Mouse (Mus musculus) MEL (cell line): ENCODE results near the gene Ihh.

ENCODE experiments used
- BHLHE40 ChIP-seq: IDR thresholded peaks from 2 replicates; pipeline ENCODE4 v1.6.1; 2012; ENCODE audit warnings: low read depth, mild to moderate bottlenecking, inconsistent platforms, low read length, improper control_type of control experiment, borderline replicate concordance
- CTCF ChIP-seq, 3 experiments: IDR thresholded peaks in 2 of 3; conservative IDR thresholded peaks in 1 of 3; 2 replicates each; pipeline ENCODE4 v1.5.1; 2011 to 2012; ENCODE audit warnings: low read length in 3 of 3, low read depth in 2 of 3, mild to moderate bottlenecking in 2 of 3, improper control_type of control experiment in 1 of 3, inconsistent platforms in 1 of 3, mixed read lengths in 1 of 3, moderate library complexity in 1 of 3; ENCODE audit not compliant: control insufficient read depth in 1 of 3, insufficient read depth in 1 of 3, poor library complexity in 1 of 3, severe bottlenecking in 1 of 3
- EP300 ChIP-seq, 2 experiments: IDR thresholded peaks; 2 replicates each; pipeline ENCODE4 v1.6.1; 2011; ENCODE audit warnings: improper control_type of control experiment in 2 of 2, low read length in 2 of 2, low read depth in 1 of 2, mild to moderate bottlenecking in 1 of 2
- HCFC1 ChIP-seq: IDR thresholded peaks from 2 replicates; pipeline ENCODE4 v1.6.1; 2012; ENCODE audit warnings: low read depth, mild to moderate bottlenecking, inconsistent platforms, low read length, improper control_type of control experiment, moderate library complexity
- MEF2A ChIP-seq: IDR thresholded peaks from 2 replicates; pipeline ENCODE4 v1.6.1; 2014; ENCODE audit warnings: low read depth, mild to moderate bottlenecking, inconsistent platforms, low read length, improper control_type of control experiment; ENCODE audit not compliant: poor library complexity, insufficient replicate concordance, severe bottlenecking; ENCODE audit errors: extremely low read depth
- POLR2A ChIP-seq, 2 experiments: IDR thresholded peaks; 2 replicates each; pipeline ENCODE4 v1.6.1; 2011 to 2012; ENCODE audit warnings: low read length in 2 of 2, mild to moderate bottlenecking in 2 of 2, control low read depth in 1 of 2, improper control_type of control experiment in 1 of 2, low read depth in 1 of 2, moderate library complexity in 1 of 2; ENCODE audit not compliant: control insufficient read depth in 1 of 2, insufficient read depth in 1 of 2, poor library complexity in 1 of 2
- POLR2AphosphoS2 ChIP-seq: IDR thresholded peaks from 2 replicates; pipeline ENCODE4 v1.6.1; 2011; ENCODE audit warnings: low read length, improper control_type of control experiment
- SIN3A ChIP-seq: IDR thresholded peaks from 2 replicates; pipeline ENCODE4 v1.6.1; 2012; ENCODE audit warnings: low read length, improper control_type of control experiment, inconsistent platforms
- SMC3 ChIP-seq: IDR thresholded peaks from 2 replicates; pipeline ENCODE4 v1.6.1; 2011; ENCODE audit warnings: low read depth, low read length, improper control_type of control experiment
- TCF12 ChIP-seq: IDR thresholded peaks from 2 replicates; pipeline ENCODE4 v1.6.1; 2014; ENCODE audit warnings: low read depth, mild to moderate bottlenecking, inconsistent platforms, low read length, improper control_type of control experiment, moderate library complexity
- ZMIZ1 ChIP-seq: IDR thresholded peaks from 2 replicates; pipeline ENCODE4 v1.6.1; 2012; ENCODE audit warnings: low read depth, mild to moderate bottlenecking, inconsistent platforms, low read length, improper control_type of control experiment, moderate library complexity
- ZNF384 ChIP-seq: IDR thresholded peaks from 2 replicates; pipeline ENCODE4 v1.6.1; 2012; ENCODE audit warnings: low read depth, mild to moderate bottlenecking, inconsistent platforms, low read length, improper control_type of control experiment

GRCm38 (mm10) chr1:74915706-74916105 lies 35.8 kb downstream of the Ihh start:
- TF ChIP-seq TCF12 (no peak), EP300 (IDR thresholded peaks at IDR 0.05; ENCODE audit: low read depth in 1 of 2, low read length in 2 of 2) (no peak), HCFC1 (no peak), ZMIZ1 (no peak), POLR2A (IDR thresholded peaks at IDR 0.05; ENCODE audit: control insufficient read depth in 1 of 2, insufficient read depth in 1 of 2, low read depth in 1 of 2, low read length in 2 of 2, poor library complexity in 1 of 2) (no peak), MEF2A (no peak), ZNF384 (no peak), CTCF (IDR thresholded peaks at IDR 0.05 in 2 of 3, conservative IDR thresholded peaks at IDR 0.05 in 1 of 3; ENCODE audit: control insufficient read depth in 1 of 3, insufficient read depth in 1 of 3, low read depth in 2 of 3, low read length in 3 of 3, poor library complexity in 1 of 3, severe bottlenecking in 1 of 3) (peak in 2 of 3 experiments; percentile 15 to 42; a peak in 3 of 6 replicates), BHLHE40 (no peak), SIN3A (no peak), SMC3 (no peak), POLR2AphosphoS2 (no peak)
